Mouse (Mus musculus): ENCODE data around the gene Ccdc130.
A peak's percentile ranks its signal among the peaks of the same experiment; 100 is the strongest.

The Ccdc130 gene

DNA sequence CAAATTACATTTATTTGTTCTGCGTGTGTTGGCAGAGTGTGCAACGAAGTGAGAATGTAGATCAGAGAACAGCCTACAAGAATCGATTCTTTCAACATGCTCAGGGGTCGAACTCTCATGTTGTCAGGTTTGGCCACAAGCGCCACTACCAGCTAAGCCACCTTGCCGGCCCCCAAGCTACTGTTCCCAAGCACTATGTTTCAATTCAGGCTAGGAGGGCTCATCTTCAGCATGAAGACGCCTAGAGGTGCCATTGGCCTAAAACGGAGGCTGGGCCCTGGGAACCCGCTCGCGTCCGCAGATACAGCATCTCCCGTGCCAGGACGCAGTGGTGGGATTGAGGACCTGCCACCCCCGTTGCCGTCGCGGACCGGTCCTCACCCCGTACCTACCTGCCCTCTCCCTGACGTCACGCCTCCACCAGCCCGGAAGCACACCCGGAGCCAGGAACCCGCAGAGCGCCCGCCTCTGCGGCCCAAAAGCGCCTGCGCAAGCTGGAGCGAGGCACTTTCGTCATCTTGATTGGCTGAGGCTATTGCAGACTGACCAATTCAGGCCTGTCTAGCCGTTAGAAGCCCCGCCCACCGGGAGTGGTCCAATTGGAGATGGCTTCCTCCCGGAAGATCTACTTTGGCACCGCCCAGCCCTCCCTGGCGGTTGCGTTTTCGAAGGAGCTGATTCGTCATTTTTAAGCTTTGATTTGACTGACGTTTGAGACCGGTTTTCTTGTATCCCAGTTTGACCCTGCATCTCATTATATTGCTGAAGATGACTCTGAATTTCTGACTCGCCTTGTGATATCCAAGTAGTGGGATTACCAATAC is at the start of gene Ccdc130:
Ccdc130 (minus strand) TSS at position 431 of the 824 bp plus-strand sequence.
- DNase-seq (ENCODE audit: low read depth) = peak; percentile 100

DNA sequence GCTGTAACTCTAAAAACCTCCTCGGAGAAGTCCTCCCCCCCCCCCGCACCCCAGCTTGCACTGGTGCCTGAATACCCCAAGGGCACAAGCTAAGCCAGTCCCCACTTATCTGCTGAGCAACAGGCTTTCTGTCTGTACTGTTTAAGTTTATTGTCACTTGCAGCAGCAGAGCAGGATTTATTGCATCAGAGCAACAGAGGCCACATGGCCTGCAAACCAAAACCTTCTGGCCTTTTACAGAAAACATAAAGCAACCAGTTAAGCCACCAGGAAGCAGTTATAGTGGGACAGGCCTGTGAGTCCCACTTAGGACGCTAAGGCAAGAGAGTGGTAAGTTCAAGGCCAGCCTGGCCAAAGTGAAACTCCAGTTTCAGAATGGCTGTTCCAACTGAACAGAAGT is 38.2 kb upstream of the Ccdc130 start:
- no peak for DNase-seq (ENCODE audit: low read depth)

DNA sequence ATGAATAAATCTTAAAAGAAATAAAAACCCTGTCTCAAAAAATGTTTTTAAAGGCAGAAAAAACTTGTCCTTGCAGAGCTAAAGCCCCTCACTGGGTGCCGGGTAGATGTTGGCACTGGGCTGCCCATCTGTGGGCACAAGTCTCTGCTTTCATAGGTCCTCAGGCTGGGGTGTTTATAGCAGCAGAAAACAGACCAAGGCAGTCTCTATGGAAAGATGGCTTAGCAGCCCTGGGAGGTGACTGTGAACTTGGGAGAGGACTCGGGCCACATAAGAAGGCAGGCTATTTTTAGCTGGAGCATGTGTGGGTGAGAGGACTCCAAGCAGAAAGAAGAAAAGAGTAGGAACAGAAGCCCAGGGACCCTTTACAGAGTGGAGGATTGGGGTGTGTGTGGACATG is 33.8 kb upstream of the Ccdc130 start:
- DNase-seq (ENCODE audit: low read depth) = no peak

DNA sequence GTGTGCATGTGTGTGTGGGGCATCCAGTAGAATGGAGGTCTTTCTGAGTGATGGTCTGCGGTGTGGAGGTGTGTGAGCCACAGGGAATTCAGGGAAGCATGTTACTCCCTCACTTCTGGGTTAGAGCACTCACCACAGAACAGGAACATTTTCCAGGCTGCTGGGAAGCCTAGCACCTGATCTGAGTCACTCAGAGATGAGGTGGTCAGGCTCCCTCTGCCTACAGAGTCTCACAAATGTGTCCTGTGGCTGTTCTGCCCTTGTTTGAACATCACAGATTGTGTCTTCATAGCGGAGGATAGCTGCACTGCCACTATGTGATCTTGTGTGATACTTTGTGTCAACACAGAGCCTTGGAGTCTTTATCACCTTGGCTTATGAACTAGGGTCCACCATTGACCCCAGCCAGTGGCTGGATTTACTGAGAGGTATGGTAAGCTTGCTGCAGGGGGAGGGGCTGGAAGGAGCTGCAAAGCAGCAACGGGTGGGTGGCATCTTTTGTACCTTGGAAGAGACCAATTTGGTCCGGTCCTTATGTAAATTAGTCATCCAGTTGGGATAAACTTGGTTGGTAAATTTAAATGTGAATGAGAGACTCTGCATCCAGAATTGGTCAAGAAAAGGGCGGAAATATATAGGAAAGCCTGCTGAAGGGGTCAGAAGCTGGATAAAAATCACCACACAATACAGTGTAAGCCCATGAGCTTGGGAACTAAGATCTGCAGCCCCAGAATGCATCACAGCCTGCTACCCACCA is 27.0 kb upstream of the Ccdc130 start:
- DNase-seq (ENCODE audit: low read depth) = no peak

DNA sequence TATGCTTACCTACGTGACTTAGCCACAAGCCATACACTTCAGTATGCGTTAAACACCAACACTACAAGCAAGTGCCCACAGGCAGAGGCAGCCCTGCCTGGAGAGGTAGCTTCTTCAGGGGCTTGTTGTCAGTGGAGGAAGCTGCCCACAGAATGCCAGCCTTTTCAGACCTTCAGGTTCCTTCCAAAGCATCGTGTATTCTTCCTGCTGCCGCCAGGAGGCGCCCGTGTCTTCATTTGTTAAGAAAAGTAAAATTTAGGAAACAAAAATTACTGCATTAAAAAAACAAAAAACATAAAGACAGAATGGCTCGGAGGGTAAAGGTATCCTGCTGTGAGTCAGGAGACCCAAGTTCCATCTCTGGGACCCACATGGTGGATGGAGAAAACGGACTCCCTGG is 21.5 kb upstream of the Ccdc130 start:
- peak; percentile 78 for DNase-seq (ENCODE audit: low read depth)

- no peak for DNase-seq (ENCODE audit: low read depth)
Measured at GRCm38 (mm10) chr8:84291086-84291485, 20.9 kb upstream of the Ccdc130 start.

DNA sequence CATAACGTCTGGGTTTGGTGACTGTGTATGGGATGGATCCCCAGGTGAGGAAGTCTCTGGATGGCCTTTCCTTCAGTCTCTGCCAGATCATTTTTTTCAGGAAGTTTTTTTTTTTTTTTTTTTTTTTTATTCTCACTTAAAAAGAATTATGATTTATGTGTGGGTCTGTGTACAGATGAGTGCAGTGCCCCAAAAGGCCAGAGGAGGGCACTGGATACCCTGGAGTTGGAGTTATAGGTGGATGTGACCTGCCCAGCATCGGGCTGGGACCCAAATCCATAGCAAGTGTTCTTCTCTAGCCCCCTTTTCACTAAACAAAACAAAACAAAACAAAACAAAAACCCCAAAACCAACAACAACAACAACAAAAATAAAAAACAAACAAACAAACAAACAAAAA is 18.7 kb upstream of the Ccdc130 start:
- DNase-seq (ENCODE audit: low read depth) = peak; percentile 55

DNA sequence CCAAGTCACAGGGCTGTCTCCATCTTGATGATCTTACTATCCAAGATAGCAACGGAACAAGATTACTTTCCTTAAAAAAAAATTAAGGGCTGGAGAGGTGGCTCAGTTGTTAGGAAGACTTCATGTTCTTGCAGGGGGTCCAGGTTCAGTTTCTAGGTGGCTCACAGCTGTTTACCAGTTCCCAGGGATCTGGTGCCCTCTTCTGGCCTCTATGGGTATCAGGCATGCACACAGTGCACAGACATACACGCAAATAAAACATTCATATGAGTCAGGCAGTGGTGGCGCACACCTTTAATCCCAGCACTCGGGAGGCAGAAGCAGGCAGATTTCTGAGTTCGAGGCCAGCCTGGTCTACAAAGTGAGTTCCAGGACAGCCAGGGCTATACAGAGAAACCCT is 15.5 kb upstream of the Ccdc130 start:
- DNase-seq (ENCODE audit: low read depth) = peak; percentile 91

- DNase-seq (ENCODE audit: low read depth) = peak; percentile 50
Measured at GRCm38 (mm10) chr8:84284608-84285063, 14.5 kb upstream of the Ccdc130 start.

DNA sequence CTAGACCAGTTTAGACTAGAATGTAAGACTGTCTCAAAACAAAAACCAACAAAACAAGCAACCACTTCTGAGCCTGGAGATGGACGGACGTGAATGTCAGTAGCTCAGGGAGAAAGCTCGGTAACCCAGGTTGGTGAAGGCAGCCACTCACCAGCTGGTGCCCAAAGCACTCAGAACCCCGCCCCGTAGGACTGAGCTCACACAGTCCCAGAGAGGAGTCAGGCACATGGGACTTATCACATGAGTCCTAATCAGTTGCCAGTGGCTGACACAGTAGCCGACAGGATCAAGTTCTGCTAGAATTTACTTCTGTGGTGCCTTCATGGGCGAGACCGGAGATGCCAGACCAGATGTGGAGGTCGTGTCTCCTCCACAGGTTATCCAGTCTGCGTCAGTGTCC is 10.6 kb upstream of the Ccdc130 start:
- no peak for DNase-seq (ENCODE audit: low read depth)

GRCm38 (mm10) chr8:84276447-84276846 is 6.3 kb upstream of the Ccdc130 start:
- peak; percentile 74 for DNase-seq (ENCODE audit: low read depth)

DNA sequence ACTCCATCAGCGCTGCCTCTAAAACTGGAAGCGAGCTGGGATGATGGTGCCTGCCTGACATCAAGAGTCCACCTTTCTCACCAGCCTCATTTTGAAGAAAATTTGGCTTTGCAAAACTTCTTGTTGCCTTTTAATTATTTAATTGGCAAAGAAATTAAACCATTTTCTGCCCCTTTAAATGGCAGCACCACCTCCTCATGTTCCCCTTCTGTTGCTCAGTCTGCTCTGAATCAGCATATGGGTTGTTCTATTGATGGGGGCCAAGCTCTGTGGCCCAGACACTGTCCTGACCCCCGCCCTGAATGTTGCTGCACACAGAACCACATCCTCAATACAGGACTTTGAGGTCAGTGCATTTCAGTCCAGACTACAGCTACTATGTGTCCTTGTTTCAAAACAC is 3.8 kb upstream of the Ccdc130 start:
- peak; percentile 47 for DNase-seq (ENCODE audit: low read depth)

DNA sequence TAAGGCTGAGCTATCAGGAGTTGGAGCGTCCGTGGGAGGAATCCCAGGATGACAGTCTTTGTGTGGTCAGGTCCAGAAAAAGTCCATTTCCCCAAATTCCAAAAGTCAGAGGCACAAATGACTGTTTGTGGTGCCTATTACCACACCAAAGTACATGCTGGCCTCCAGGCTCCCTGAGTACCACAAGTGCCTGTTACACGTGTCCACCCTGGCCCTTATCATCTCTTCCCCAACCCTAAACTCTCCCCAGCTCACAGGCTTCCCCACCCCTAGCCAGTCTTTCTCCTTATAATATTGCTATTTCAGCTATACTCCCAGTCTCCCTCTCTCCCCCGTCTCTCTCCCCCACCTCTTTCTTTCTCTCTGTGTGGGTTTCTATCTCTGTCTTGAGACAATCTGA is 2.1 kb upstream of the Ccdc130 start:
- no peak for DNase-seq (ENCODE audit: low read depth)

DNA sequence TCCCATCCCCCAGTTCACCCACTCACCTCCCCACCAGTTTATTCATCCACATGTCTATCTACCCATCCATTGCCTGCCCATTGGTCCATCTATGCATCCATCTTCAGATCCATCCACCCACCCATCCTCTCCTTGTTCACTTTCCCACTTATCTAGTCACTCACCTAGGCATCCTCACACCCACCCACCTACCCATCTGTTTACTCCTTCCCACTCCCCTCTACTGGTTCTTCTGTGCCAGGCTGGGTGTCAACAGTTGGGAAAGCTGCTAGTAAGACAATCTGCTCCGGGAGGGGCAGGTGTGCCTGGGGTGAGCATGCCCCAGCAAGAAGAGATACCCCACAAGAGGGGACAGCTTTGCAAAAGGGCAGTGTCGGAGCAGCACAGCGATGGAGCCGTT is 9.1 kb downstream of the Ccdc130 start:
- DNase-seq (ENCODE audit: low read depth) = no peak

- peak; percentile 92 for DNase-seq (ENCODE audit: low read depth)
Measured at GRCm38 (mm10) chr8:84256822-84257610, 13.2 kb downstream of the Ccdc130 start, which contains the start of gene Mri1. TSS of gene Mri1 (minus strand) at chr8:84257326.

- DNase-seq (ENCODE audit: low read depth) = peak; percentile 72
Measured at GRCm38 (mm10) chr8:84256458-84256821, 13.7 kb downstream of the Ccdc130 start.

DNA sequence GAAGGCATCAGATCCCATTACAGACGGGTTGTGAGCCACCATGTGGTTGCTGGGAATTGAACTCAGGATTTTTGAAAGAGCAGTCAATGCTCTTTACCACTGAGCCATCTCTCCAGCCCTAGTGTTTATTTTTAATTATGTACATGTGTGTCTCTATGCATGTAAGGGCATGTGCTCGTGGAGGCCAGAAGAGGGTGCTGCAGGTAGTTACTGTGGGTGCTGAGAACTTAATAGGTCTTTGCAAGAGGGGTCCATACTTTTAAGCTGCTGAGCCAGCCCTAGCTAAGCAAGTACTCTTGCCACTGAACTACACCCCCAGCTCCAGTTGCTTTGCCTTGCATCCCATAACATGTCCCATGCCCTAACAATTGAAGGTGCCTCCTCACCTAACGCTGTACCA is 14.3 kb downstream of the Ccdc130 start:
- DNase-seq (ENCODE audit: low read depth) = peak; percentile 70

DNA sequence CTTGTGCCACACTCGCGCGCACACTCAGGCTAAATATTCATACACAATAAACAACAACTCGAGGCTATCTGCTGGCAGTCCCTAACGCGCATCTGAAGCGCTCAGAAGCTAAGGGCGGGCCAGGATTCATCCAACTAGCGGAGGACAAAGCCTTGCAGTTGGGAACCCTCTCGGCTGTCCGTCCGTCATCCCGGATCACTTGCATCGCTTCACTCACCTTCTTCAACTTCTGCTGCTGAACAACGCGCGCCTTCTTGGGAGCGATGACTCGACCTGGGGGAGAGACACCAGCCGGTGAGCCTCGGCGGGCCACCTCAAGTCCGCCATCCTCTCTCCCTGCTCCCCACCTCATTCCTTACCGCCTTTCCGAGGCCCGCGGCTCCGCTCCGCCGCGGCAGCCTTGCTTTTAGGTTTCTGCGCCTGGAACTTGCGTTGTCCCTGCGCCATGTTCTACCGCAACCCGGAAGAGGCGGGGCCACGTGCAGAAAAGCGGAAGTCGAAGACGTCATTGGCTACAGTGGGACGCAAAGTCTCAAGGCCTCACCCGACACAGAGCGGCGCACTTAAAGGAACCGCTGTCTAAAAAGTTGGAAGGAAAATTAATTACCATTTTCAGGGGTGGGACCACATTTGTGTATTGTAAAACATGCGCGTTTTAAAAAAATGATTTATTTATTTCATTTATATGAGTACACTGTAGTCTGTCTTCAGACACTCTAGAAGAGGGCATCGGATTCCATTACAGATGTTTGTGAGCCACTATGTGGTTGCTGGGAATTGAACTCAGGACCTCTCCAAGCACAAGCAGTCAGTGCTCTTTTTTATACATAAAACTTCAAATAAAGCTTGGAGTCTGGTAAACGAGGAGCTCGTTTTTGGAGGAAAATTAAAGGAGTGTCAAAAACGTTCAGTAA is 20.7 kb downstream of the Ccdc130 start, which contains the start of gene D8Ertd738e:
D8Ertd738e (minus strand) TSS at position 463 of the 914 bp plus-strand sequence.
- DNase-seq (ENCODE audit: low read depth) = peak; percentile 96

GRCm38 (mm10) chr8:84241821-84242220 is 28.4 kb downstream of the Ccdc130 start:
- DNase-seq (ENCODE audit: low read depth) = no peak

GRCm38 (mm10) chr8:84241167-84241566 is 29.0 kb downstream of the Ccdc130 start:
- no peak for DNase-seq (ENCODE audit: low read depth)

- DNase-seq (ENCODE audit: low read depth) = no peak
Measured at GRCm38 (mm10) chr8:84237542-84238229, 32.5 kb downstream of the Ccdc130 start.

Data from 416B (cell line).